Mouse (Mus musculus) urinary bladder, postnatal 10 days (tissue): ENCODE data around the gene Itgb7.

ENCODE experiments used
- DNase-seq: peaks from one replicate; pipeline ENCODE4 v3.0.0; 2022; ENCODE audit warnings: low spot score

The Itgb7 gene

DNA sequence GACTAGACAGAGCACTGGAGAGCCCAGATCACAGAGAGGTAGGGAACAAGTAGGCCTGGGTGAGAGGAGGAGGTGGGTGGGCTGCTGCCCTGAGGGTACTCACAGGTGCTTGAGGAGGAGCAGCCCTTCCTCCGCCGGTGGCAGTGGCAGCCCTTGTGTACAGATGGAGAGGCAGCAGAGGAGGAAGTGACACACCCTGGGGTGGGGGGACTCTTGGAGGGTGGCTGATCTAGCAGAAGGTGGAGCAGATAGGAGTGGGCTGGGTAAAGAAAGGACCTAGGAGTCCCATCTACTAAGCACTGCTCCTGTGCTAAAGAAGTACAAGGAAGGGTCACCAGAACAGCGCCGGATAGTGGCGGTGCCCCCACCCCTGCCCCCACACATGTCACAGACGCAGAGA lies at the start of gene Itgb7:
Gene Itgb7 (minus strand): TSS at position 197 of the 400 bp plus-strand sequence.
- no peak for DNase-seq

DNA sequence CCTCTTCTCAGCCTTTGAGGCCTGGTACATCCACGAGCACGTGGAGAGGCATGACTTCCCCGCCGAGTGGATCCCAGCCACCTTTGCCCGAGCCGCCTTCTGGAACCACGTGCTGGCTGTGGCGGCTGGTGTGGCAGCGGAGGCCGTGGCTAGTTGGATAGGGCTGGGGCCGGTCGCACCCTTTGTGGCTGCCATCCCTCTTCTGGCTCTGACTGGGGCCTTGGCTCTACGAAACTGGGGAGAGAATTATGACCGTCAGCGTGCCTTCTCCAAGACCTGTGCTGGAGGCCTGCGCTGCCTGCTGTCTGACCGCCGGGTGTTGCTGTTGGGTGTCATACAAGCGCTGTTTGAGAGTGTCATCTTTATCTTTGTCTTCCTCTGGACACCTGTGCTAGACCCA lies 48.9 kb upstream of the Itgb7 start:
- DNase-seq = no peak

- no peak for DNase-seq
These were observed 48.2 kb upstream of the Itgb7 start for GRCm38 (mm10) chr15:102279783-102280520.

- DNase-seq = peak; percentile 52
These were observed 47.5 kb upstream of the Itgb7 start, which contains the start of gene Mfsd5 for GRCm38 (mm10) chr15:102279092-102279782. TSS of gene Mfsd5 (plus strand) at chr15:102279454.

GRCm38 (mm10) chr15:102278726-102279091 lies 47.0 kb upstream of the Itgb7 start:
- DNase-seq = no peak

- DNase-seq = no peak
These were observed 42.4 kb upstream of the Itgb7 start for GRCm38 (mm10) chr15:102273982-102274716.

DNA sequence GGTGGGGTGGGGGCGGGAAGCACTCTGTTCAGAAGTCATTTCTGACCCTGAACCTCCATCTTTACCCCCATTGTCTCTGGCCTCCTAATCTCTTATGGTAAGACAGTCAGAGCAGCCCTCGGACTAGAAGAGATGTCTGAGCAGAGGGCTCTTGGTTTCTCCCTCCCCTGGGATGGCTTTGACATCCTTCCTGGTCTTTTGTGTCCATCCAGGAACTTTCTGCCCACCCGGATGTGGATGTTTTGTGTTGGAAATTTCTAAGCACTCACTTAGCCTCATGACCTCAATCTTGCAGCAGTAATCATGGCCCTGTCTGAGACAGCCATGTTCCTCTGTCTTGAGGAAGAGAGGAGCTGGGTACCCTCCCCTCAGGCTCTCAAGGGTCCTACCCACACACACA lies 39.7 kb upstream of the Itgb7 start:
- no peak for DNase-seq

DNA sequence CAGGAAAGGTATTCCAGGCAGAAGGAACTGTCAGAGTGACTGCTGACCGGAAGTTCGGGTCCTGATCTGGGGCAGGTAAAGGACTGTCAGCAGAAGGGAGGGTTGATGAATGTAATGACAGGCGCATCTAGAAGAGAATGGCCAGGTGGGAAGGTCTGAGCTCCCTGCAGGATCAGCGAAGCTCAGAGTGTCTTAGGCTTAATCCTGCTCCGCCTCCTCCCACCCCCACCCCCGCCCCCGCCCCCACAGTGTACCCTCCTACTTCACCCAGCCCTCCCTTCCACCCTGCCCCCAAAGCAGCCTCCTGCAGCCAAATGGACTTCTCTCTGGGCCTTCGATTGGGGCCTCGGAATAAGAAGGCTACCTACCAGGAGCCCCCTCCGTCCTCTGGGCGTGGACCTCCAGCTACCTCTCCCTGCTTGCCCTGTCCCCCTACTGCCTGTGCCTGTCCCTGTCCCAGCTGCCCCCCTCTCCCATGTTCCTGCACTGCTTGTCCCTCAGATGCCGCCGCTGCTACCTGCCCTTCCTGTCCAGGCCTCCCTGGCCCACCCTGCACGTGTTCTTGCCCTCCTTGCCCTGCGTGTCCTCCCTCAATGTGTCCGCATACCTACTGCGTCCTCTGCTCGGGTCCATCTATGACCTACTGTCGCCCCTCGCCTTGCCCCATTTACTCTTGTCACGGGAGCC lies 38.7 kb upstream of the Itgb7 start, which contains the start of gene Gm9918:
Gene Gm9918 (plus strand): TSS at position 290 of the 687 bp plus-strand sequence.
- DNase-seq = no peak

DNA sequence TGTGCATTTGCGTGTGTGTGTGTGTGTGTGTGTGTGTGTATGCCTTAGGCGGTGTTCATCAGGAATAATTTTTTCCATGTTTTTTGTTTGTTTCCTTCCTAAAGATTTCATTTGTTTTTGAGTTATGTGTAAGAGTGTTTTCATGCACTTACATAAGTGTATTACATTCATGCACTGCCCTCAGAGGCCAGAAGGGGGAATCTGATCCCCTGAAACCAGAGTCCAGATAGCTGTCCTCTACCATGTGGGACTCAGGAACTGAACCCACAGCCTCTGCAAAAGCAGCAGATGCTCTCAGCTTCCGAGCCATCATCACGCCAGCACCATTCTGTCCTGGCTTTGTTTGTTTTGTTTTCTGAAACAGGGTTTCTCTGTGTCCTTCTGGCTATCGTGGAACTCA lies 33.8 kb upstream of the Itgb7 start:
- no peak for DNase-seq

DNA sequence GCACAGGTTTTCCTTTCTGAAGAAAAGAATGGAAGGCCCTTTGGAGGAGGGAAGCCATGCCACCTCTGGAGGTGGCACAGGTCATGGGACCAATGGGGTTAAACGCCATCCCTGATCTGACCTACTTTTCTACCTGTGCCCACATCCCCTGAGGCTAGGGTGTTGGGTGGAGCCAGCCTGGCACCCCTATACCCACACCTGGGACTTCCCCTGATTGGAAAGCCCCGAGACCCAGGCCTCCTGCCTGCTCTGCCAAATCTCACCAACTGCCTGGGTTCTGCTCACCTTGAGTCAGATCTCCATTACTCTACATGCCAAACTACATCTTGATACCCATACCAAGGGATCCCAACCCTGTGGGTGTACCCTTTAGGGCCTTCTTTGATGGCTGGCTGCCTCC lies 31.3 kb upstream of the Itgb7 start:
- no peak for DNase-seq

- DNase-seq = no peak
These were observed 30.8 kb upstream of the Itgb7 start for GRCm38 (mm10) chr15:102262582-102262981.

GRCm38 (mm10) chr15:102258581-102259253 lies 27.0 kb upstream of the Itgb7 start:
- DNase-seq = no peak

- no peak for DNase-seq
These were observed 26.3 kb upstream of the Itgb7 start for GRCm38 (mm10) chr15:102258076-102258470.

DNA sequence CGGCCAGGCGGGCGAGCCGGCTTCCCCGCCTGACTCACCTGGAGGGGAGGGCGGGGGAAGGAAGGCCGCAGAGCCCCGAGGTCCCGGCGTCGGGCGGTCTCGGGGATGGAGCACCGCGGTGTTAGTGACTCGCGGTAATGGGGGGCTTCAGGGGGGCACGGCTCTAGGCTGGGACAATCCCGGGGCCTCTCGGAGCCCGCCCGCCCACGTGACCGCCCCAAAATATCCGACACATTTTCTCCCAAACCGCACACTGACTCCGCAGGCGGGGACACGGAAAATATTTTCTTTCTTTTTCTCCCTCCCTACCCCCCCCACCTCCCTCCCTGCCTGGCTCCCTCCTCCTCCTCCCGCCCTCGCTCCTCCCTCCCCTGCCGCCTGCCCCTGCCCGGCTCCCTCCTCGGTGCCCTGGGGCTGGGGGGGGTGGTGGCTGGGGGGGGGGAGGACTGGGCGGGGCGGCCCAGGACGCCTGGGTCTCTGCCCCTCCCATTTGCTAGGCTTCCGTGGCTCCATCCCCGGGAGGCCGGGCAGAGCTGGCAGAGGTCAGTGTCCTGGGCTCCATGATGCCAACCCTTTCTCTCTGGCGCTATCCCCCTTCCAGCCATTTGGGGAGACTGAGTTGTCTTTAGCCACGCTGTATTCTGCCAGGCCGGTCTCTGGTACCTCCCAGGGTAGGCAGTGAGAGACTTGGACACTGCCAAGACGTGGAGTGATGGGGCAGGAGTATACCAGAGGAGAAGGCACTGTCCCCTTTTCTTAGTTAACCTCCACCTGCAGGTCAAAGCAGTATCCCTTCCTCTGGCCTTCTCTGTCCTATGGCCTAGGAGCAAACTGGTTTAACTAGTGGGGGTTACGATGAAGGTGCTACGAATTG lies 25.7 kb upstream of the Itgb7 start, which contains the start of gene Rarg:
Gene Rarg (minus strand): TSS at position 316 of the 874 bp plus-strand sequence.
- no peak for DNase-seq

DNA sequence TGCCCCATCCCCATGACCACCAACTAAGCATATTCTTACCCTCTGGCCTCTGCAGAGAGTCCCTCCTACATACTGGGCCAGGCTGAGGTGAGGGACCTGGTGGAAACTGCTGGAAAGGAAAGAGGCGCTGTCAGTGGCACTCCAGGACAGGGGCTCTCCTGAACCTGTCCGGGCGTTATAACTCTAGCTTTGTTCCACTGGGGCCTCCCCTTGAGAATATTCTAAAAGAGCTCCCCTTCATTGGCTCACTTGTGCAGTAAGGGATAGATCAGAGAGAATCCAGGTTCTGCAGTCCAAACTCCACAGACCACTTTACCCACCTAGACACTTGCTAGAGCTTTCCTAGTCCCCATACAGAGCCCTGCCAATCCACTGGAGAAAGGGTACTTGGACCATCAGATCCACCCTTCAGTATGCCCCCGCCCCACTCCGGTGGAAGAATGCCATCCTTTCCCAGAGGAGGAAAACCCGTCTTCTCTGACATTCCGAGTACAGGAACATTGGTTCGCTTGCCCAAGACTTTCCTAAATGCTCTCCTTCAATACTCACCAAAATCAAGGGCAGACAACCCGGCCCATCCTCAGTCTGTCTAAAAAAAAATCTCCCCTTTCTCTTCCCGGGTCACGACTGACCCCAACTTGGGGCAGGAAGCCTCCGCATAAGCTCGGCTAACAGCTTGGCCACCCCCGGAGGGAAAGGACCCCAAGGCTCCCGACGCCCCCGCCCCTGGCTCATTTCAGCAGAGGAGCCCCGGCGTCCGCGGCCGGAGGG lies 24.9 kb upstream of the Itgb7 start:
- DNase-seq = no peak

DNA sequence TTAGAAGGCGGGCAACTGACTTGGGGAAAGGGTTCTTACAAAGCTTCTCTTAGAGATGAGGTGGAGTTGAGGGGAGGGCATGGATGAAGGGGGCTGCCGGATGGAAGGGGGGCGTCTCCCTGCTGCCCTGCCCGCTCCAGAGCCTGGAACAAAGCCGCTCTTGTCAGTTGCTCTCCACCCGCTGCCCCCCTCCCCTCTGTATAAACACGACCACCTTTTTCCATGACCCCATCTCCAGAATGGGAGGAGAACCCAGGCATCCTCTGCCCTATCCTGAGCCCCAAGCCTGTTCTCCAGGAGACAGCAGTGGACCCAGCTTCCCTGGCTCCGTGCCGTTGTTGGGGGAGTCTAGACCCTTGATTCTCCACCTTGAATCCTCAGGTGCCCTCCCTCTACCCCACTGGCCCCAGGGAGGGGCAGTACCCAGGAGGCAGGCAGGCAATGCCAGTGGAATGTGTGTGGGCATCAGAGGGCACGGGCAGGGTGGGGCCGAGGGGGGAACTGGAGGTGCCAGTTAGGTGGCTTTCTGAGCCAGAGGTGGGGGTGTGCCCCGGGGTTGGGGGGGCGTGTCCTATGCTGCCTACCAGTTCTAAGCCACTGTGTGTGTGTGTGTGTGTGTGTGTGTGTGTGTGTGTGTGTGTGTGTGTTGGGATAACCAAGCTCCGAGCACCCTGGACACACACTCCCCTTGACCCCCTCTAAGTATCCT lies 24.0 kb upstream of the Itgb7 start:
- DNase-seq = no peak

- DNase-seq = no peak
These were observed 18.8 kb upstream of the Itgb7 start for GRCm38 (mm10) chr15:102250521-102250920.

- DNase-seq = no peak
These were observed 18.2 kb upstream of the Itgb7 start for GRCm38 (mm10) chr15:102249967-102250366.

DNA sequence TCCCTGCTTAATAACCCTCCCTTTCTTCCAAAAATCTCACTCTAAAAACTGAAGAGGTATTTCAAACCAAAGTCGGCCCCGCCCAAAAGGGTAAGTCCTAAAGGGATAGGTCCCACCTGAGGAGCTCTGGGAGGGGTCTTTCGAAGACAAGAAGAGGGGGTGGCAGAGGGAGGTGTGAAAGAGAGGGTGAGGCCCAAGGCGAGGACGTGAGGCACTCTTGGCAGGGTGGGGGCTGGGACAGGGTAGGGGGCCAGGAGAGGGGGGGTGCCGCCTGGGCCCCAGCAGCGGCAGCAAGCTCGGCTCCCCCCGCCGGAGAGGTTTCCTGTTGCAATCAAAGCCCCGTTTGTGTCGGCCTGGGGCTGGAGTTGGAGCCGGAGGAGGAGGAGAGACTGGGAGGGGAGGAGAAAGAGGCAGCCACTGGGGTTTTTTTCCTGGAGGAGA lies 17.5 kb upstream of the Itgb7 start:
- no peak for DNase-seq
